Mouse (Mus musculus) adrenal gland, adult 18-20 months (tissue): ENCODE data around the gene Sox4. TPM values are rescaled to one million over a fixed set of nuclear protein-coding genes. Genes with fewer than 3 reads are reported as not detected.

Experiments
- DNase-seq, 2 experiments: peaks; one replicate each; pipeline ENCODE4 v3.0.0; 2021 to 2022; ENCODE audit warnings: low spot score in 2 of 2
- long read RNA-seq, 2 experiments: library from polyadenylated mRNA; stranded (forward); transcript quantifications; one replicate each; pipeline ENCODE4 v2.0.0; 2021
- total RNA-seq, 2 experiments: library from RNA; stranded (reverse); gene quantifications; 1 replicate in 1 of 2; 2 replicates in 1 of 2; pipeline ENCODE4 v1.2.3; 2021

Sox4 gene
- 10 to 100 TPM; 13.0 to 15.8 TPM for total RNA-seq
- long read RNA-seq, experiment 1, full-length matches to known transcripts, result 27 of 27 reads
- long read RNA-seq, experiment 1, partial matches to known transcripts, result 0 of 27 reads
- long read RNA-seq, experiment 1, other reads (novel, unspliced or antisense), result 0 of 27 reads
- long read RNA-seq, experiment 2, full-length matches to known transcripts, result 216 of 218 reads
- long read RNA-seq, experiment 2, partial matches to known transcripts, result 0 of 218 reads
- long read RNA-seq, experiment 2, other reads (novel, unspliced or antisense), result 2 of 218 reads

DNA sequence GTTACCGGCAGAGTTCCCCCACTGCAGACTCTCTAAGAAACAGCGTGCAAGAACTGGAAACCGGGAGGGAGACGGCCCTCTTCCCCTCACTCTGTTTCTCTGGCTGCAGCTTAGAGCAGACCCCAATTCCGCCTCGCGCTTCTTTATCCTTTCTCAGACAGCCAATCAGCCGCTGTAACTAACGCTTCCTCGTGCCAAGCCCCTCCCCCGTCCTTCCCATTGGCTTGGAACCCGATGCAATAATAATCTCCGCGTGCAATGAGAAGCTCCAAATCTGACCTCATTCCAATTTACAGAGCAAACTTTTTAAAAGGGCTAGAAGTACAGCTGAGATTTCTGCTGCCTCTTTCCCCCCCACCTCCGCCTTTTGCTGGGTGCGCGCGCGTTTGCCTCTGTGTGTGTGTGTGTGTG is at the start of gene Sox4:
Sox4 (minus strand) TSS at position 133 of the 411 bp plus-strand sequence.
- peak; percentile 83 to 91 for DNase-seq

DNA sequence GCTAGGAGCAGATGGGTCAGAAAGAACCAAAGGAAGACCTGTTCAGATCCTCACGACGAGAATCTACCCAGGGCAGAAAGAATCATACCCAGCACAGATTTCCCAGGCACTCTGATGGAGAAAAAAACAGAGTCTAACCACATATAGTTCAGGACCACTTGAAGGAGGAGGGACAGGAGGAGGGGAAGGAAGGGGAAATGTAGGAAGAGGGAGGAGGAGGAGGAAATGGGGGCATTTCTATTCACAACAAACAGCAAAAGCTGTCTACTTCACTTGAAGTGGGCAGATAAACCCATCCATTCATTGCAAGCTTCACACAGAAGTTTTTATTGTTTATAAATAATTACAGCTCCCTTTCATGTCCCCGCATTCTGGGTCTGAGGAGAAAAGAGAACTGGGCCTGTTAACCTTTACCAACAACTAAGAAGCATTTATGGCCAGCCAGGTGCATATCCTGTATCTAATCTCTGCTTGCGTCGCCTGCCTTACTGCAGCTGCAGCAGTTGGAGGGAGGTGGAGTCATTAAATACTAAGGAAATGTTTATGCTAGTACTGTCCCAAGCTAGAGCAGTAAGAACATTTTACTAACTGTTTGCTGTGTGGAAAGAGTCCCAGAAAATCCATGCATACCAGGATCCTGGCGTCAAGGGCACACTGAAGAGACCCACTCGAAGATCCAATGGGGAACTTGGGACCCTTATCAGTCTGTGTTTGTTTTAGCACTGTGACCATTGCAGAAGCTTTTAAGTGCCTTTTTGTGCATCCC is 38.6 kb upstream of the Sox4 start:
- no peak for DNase-seq

DNA sequence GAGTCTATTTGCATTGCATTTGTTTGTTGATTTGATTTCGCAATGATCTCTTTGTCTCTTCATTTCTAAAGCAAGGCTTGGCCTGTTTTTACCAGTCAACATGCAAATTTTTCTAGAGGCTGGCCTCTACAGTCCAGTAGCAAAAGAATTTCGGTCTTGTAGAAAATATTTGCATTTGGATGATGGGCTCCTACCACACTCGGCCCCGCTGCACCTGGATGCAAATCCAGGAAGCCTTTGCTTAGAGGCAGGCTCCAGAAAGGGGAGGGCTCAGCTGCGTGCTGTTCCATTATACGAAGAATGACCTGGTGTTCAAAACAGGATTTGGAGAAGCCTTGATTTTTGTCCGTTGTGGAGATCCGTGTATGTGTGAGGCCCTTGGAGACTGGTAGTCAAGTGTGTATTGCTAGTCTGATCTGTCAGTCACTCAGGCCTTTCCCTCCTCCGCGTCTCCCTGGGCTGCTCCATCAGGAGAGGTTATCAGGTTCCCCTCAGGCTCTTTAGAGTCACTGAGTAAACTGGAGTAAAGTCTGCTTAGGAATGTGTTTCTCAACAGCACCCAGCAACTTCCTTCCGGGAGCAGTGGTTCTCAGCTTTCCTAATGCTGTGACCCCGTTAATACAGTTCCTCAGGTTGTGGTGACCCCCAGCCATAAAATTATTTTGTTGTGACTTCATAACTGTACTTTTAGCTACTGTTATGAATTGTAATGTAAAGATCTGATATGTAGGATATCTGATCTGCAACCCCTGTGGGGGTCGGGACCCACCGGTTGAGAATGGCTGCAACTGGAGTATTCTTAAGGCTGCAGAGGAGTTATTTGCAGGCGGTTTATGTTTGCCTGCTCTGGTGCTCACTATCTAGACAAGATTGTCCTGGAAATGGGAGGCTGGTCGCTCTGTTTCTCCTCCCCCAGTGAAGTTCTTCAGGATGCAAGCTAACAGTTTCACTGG is 35.5 kb upstream of the Sox4 start:
- DNase-seq, result no peak

DNA sequence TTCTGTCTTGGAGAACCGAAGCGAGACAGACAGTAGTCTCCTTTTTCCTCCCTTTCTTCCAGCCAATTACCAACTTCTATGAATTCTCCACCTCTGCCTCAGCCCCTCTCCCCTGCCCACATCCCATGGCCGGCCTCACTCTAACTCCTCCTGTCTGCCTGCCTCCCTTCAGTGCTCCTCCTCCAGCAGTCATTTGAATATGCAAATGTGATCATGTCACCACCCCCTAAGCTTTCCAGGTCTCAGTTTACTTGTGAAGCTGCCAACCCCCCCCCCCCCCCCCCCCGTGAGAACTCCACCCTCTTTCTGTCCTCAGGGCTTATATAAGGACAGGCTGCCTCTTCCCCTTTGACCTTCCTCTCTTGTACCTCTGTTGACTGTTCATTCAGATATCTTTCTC is 27.2 kb upstream of the Sox4 start:
- DNase-seq, result no peak

DNA sequence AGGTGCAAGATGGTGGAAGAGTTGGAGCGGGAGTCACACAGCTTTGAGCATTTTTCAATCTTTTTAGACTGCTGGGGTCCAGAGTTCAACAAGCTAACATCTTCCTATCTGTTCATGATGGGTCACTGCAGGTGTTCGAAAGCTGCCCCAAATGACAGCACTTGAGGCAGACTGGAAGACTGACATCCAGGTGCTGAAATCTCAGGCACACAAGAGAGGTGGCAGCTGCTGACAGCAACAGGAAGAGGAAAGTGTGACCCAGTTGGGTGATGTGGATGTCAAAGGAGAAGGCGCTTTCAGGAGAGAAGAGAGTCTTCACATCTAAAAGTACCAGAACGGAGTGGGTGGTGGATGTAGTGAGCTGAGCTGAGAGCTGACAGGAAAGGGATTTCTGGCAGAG is 21.5 kb upstream of the Sox4 start:
- no peak for DNase-seq

DNA sequence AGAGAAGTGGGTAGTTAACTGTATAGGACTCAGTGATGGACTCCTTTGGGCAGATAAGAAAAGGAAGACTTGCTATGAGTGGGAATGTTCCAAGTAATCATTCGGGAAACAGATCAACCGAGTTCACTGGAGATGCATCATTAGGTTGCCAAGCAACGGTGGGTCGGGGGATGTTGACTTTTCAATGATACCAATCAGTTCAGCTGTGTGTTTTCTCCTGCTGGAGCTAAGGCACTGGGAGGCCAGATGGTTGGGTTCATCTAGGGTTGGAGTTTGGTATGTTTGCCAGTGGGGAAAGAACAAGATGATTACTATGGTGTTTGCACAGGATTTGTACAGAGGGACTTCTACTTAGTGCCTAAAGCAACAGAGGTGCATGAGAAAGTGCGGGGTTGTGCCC is 21.1 kb upstream of the Sox4 start:
- no peak for DNase-seq

DNA sequence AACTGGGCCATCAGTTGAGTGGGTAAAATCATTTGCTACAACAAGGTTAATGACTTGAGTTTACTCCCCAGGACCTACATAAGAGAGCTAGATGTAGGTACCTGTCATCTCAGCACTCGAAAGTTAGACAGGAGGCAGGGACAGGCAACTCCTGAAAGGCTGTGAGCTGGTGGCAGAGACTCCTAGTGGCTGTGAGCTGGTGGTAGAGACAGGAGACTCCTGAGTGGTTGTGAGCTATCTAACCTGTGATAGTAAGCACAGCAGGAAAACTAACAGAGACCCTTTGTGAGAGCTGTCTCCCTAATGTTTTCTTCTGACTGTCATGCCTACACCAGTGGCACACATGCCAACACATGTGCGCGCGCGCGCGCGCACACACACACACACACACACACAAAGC is 7.4 kb upstream of the Sox4 start:
- DNase-seq, result no peak

DNA sequence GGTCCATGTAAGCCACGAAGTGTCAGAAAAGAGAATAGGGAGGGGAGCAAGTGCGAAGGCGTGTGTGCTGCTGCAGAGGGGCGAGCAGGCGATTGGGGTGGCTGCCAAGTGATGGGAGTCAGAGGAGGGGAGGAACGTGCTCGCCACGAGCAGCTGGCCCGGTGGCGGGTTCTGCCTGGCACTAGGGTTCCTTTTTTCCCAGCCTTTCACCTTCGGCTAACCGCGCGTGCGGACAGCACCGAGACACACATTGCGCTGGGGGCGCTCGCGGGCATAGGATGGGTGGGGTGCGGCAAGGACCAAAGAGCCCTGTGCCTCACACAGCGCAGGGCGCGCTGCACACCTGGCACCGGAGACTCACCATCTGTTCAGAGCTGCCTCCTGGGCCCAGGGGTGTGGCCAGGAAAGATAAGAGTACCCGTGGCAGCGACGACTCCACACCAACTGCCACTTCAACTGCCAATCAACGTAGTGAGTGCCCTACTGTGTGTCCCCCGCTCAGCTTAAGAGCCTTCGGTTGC is 6.0 kb upstream of the Sox4 start:
- DNase-seq, result peak; percentile 73 to 76

DNA sequence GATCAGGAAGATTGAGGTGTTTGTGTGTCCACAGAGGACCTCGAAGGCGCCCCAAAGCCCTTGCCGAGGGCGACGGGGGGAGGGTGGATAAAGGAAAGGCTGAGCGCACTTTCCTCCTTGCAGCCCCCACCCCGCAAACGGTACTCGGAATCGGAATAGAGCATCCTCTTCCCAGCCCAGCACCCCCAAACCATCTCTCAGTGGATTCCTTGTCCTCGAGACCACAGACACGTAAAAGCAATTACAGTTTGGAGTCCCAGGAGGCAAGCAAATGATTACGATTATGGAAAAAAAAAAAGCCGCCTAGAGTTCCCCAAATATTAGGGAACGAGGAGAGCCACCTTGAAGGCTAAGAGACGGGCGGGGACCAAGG is 5.5 kb upstream of the Sox4 start:
- no peak for DNase-seq

DNA sequence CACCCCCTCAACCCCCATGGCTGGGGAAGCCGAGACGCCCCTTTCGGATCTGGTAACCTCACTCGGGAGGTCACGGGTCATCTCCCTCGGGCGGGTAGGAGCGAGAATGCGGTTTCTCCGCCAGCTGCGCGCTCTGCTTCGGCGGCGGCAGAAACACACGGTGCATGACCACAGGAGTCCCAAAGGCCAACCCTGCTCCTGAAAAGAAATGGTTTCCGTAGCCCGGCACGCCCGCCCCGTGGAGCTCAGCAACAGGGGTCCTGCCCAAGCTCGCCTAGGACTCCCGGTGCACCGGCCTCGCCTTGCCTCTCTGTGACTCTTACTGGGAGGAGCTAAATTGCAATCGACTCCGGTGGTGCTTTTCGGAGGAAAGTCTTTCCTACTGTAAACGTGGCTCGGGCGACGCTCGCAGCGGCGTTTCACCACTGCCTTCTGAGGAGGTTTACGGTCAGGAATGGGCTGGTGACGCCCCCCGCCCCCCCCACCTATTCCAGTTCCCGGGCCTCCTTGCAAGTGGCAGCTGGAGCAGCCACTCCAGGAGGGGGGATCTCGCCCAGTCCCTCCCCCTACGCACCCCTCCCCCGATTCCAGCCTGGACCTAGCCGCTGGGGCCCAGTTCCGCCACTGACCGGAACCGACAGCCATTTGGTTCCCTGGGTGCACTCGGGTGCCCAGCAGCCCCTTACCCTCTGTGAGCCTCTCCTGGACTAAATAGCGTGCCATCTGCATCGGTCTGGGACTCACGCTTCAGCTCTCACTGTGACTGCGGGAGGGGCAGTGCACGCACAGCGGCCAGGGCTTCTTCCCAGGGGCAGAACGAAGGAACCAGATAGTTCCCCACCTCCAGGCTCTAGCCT is 4.9 kb upstream of the Sox4 start:
- DNase-seq, result peak; percentile 64 to 66

DNA sequence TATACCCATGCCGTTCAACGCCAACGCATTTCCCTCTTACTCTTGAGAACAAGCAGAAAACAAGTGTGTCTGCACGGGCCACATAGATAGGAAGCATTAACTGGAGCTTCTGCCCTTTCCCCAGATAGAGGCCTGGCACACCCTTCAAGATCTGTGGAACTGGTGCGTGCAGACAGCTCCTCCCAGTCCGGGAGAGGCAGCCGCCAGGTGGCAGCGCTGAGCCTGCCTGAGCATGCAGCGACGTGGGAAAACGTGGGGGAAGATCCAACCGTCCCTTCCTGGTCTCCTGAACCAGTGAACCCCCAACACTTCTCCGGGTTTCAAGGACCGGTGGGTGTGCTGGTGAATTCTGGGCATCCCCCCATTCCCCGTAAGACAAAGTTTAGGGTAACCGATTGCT is 4.3 kb upstream of the Sox4 start:
- DNase-seq, result peak; percentile 95 to 97

DNA sequence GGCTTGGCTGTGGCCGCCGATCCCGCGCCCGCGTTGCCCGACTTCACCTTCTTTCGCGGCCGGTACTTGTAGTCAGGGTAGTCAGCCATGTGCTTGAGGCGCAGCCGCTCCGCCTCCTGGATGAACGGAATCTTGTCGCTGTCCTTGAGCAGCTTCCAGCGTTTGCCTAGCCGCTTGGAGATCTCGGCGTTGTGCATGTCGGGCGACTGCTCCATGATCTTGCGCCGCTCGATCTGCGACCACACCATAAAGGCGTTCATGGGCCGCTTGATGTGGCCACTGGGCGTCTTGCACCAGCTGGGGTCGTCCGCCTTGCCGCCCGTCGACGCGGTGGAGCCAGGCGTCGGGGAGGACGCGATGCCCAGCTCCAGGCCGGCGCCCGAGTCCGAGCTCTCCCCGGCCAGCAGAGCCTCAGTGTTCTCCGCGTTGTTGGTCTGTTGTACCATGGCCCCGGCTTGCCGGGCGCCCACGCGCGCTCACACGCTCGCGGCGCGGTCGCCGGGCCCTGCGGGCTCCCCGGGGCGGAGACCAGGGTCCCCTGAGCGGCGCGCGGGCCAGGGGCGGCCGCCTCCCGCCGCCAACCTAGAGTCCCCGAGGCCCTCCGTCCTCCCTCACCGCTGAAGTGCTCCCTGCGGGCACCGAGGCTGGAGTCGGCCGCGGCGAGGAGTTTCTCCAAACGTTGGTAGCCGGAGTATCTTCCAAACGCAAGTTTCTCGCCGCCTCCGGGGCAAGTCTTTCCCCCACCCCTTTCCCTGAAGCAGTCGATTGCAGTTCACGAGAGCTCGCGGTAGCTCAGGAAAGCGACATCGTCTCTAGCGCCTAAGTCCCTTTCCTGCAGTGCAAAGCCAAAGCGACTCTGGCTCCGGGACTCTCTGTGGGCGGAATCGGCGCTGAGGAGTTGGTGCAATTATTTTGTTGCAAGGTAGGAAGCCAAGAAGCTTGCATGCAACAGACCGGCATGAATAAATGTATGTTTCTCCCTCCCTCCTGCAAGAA is 639 bp downstream of the Sox4 start:
- DNase-seq, result peak; percentile 55 to 76

DNA sequence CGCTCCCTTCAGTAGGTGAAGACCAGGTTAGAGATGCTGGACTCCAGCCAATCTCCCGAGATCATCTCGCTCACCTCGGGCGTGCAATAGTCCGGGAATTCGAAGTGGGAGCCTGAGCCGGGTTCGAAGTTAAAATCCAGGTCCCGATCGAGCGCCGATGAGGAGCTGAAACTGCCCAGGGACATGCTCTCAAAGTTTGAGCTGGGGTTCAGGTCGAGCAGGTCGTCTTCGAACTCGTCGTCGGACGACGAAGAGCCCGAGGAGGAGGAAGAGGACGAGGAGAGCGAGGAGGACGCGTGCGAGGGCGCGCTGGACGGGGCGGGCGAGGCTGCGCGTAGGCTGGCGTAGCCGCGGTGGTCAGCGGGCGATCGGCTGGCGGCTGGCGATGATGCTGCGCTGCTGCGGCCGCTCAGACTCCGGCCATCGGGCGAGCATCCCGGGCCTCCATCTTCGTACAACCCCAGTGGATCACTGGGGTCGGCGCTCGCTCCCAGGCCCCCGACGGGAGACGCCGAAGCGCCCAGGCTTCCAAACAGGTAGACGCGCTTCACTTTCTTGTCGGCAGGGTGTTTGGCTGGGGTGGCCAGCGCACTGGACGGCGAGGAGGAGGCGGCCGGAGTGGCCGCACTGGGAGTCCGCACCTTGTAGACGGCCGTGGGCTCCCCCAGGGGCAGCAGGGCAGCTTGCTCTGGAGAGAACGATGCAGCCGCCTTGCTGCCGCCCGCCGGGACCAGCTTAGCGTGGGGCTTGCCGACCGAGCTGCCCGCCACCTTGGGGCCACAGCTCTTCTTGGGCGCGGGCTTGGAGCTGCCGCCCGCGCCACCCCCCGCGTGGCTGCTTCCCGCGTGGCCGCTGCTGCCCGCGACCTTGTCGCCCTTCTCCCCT is 1.6 kb downstream of the Sox4 start:
- peak; percentile 48 to 56 for DNase-seq

DNA sequence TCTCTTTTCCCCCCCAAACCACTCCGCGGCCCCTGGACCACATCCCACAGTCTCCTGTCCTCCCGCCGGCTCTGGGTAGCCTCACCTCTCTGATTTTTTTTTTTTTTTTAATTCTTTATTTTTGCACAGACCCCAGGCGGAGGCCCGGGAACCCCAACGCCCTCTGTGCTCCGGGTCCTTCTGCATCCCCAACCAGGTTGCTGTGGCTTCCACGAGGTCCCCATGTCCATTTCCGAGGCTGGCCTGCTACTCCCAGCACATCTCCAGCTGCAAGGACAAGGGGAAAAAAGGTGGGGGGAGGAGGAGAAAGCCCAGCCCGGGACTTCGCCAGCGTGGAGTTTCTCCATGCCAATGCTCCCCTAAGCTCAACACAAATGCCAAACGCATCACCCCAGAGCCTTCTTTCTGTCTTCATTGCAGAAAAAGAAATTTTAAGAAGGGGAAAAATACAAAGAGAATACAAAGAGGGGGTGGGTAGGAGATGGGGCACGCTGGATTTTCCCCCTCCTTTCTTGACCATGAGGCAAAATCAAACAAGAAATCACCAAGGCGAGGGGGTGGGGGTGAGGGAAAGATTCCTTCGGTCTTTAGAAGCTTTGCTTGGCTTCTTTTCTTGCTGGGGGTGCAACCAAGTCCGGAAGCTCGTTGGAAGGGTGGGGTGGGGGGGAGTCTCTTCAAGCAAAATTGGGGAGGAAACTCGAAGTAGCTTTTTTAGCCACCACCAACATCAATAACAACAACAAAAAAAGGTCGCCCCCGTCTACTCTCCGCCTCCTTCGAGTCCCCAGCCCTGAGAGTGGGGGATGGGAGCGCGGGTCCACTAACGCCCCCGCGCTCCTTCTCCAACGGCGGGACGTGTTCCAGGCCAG is 2.7 kb downstream of the Sox4 start:
- DNase-seq, result peak; percentile 40 to 51

DNA sequence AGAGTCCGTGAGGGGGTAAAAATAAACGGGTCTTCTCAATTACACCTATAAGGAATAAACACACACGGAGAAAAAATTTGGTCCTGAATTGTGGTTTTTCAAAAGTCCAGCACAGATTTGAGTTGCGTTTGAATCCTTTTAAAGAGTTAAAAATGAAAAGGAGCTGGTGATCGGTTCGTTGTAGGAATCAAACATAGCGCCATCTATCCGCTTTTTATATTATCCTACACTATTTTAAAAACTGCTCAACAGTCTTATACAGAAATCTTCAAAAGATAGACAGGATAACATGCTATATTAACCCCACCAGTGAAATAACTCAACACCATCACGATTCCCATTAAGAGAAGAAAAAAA is 3.3 kb downstream of the Sox4 start:
- DNase-seq, result no peak

DNA sequence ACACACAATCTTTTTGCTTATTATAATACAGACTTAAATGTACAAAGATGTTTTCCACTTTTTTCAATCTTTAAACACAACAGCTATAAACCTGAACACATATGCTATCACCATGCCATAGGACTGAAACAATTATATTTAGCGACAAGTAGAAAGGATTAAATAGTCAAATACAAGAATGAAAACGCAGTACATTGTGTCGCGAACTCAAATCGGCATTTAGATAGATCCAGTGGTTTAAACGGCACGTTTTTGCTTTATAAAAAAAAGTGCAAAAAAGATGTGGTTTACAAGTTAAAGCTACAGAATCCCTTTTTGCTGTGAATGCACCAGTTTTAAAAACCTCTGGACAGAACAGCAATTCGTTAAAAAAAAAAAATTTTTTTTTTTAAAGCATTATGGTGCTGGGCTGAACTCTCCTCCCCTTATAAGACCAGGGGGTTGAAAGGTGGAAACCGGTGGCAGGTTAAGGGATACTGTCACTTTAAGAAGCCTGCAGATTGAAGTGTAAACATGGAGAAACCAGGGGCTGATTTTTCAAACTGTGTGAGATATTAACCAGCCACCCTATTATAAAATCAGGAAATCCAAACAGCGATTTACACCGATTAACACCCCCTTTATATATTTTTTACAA is 4.1 kb downstream of the Sox4 start:
- no peak for DNase-seq

DNA sequence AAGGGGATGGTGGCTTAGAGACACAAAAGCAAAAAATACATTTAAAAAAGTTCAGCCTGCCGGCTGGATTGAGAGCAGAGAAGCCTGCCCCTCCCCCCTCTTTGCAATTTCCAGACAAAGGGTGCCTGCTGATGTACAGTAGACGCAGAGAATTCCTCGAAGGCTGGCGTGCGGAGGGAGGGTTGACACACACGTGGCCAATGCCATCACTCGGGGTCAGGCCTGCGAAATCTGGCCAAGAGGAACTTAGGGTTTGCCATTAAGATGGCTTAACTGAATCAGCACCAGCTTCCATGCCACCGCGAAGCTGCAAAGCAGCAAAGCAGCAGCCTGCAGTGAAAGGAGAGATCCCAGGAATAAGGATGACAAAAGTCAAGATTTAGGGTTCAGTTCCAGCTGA is 5.0 kb downstream of the Sox4 start:
- DNase-seq, result no peak
